9 mouse cellular contexts compared by ENCODE assay signal in genomic region chr1:38357933-38358796, GRCm38 (mm10).
DNase-seq lines count a peak whose midpoint lies in the region; ATAC-seq lines count a peak whose summit lies in the region.
"Had no signal": no experiment of that assay in that cellular context is flagged by ENCODE, and none has a peak within 500 bp of the region (broad histone marks: within the 10 kb centered on the region; RNA-seq: fewer than 3 reads in every experiment).

No protein-coding gene starts in this region.

- DNase-seq in forebrain, embryonic 14.5 days (ENCODE audit: low spot score), result peak; percentile 66
- no peak for DNase-seq in forebrain, embryonic 11.5 days (ENCODE audit: low spot score)
- no peak for DNase-seq in neural tube, embryonic 10.5 days (ENCODE audit: extremely low spot score, low spot score)
- no peak for DNase-seq in layer of hippocampus, adult 8-10 months (ENCODE audit: low spot score in 2 of 2)
- DNase-seq in left cerebral cortex, postnatal 10 days (ENCODE audit: extremely low spot score in 1 of 2, low spot score in 2 of 2), result no peak
- DNase-seq: midbrain, embryonic 14.5 days had no signal

- H3K9ac ChIP-seq in forebrain, embryonic 14.5 days (ENCODE audit: low read length), result no peak overlapping the region
- H3K9ac ChIP-seq in forebrain, embryonic 11.5 days (ENCODE audit: low read length), result no peak overlapping the region
- H3K9ac ChIP-seq in neural tube, embryonic 13.5 days, result no peak overlapping the region
- no peak overlapping the region for H3K9ac ChIP-seq in intestine, embryonic 15.5 days
- no peak overlapping the region for H3K9ac ChIP-seq in stomach, embryonic 16.5 days (ENCODE audit: low read length)

- H3K4me3 ChIP-seq in forebrain, embryonic 14.5 days (ENCODE audit: low read depth, low read length), result no peak overlapping the region
- no peak overlapping the region for H3K4me3 ChIP-seq in forebrain, embryonic 11.5 days (ENCODE audit: low read depth, low read length)
- H3K4me3 ChIP-seq in neural tube, embryonic 13.5 days, result no peak overlapping the region
- no peak overlapping the region for H3K4me3 ChIP-seq in intestine, embryonic 15.5 days (replicated peaks)
- H3K4me3 ChIP-seq in stomach, embryonic 16.5 days (replicated peaks; ENCODE audit: low read length), result no peak overlapping the region

- intact Hi-C loops in left cerebral cortex, postnatal 10 days (cut with DNase I), result no loop called here

- H3K9me3 ChIP-seq in forebrain, embryonic 14.5 days (replicated peaks; ENCODE audit: control insufficient read depth, low read length), result no peaks in the 10 kb centered on the region
- H3K9me3 ChIP-seq in forebrain, embryonic 11.5 days (ENCODE audit: control insufficient read depth, low read length), result no peaks in the 10 kb centered on the region
- H3K9me3 ChIP-seq in neural tube, embryonic 13.5 days, result no peaks in the 10 kb centered on the region
- H3K9me3 ChIP-seq in intestine, embryonic 15.5 days, result no peaks in the 10 kb centered on the region
- no peaks in the 10 kb centered on the region for H3K9me3 ChIP-seq in stomach, embryonic 16.5 days (replicated peaks; ENCODE audit: control insufficient read depth, low read length)

- H3K27ac ChIP-seq in forebrain, embryonic 14.5 days (ENCODE audit: low read depth, low read length), result no peak overlapping the region
- H3K27ac ChIP-seq in forebrain, embryonic 11.5 days (ENCODE audit: low read depth, low read length), result no peak overlapping the region
- H3K27ac ChIP-seq in neural tube, embryonic 13.5 days (replicated peaks), result peak overlapping the region; percentile 52; the same call in 1 of the 2 replicates
- peak overlapping the region; percentile 54 for H3K27ac ChIP-seq in intestine, embryonic 15.5 days
- peak overlapping the region; percentile 61 for H3K27ac ChIP-seq in stomach, embryonic 16.5 days (ENCODE audit: low read length)

- peaks cover 4% of the 10 kb centered on the region; the same call in 1 of the 2 replicates for H3K4me1 ChIP-seq in forebrain, embryonic 14.5 days (ENCODE audit: control insufficient read depth, insufficient read depth, low read length)
- no peaks in the 10 kb centered on the region for H3K4me1 ChIP-seq in forebrain, embryonic 11.5 days (replicated peaks; ENCODE audit: control insufficient read depth, insufficient read depth, low read length)
- peaks cover 19% of the 10 kb centered on the region; the same call in 1 of the 2 replicates for H3K4me1 ChIP-seq in neural tube, embryonic 13.5 days (replicated peaks)
- peaks cover 18% of the 10 kb centered on the region for H3K4me1 ChIP-seq in intestine, embryonic 15.5 days (replicated peaks)
- peaks cover 20% of the 10 kb centered on the region; the same call in 1 of the 2 replicates for H3K4me1 ChIP-seq in stomach, embryonic 16.5 days (ENCODE audit: control insufficient read depth, insufficient read depth, low read length)

- H3K4me2 ChIP-seq in forebrain, embryonic 14.5 days (ENCODE audit: low read length), result no peak overlapping the region
- no peak overlapping the region for H3K4me2 ChIP-seq in forebrain, embryonic 11.5 days (ENCODE audit: low read depth, low read length, severe bottlenecking)
- H3K4me2 ChIP-seq in neural tube, embryonic 13.5 days, result no peak overlapping the region
- peak overlapping the region; percentile 22 for H3K4me2 ChIP-seq in intestine, embryonic 15.5 days (replicated peaks)
- H3K4me2 ChIP-seq in stomach, embryonic 16.5 days (ENCODE audit: low read depth, low read length), result peak overlapping the region; percentile 28

- H3K27me3 ChIP-seq in forebrain, embryonic 14.5 days (replicated peaks; ENCODE audit: control insufficient read depth, insufficient read depth, low read length), result no peaks in the 10 kb centered on the region
- H3K27me3 ChIP-seq in forebrain, embryonic 11.5 days (ENCODE audit: control insufficient read depth, insufficient read depth, low read length), result no peaks in the 10 kb centered on the region
- no peaks in the 10 kb centered on the region for H3K27me3 ChIP-seq in neural tube, embryonic 13.5 days
- H3K27me3 ChIP-seq in intestine, embryonic 15.5 days (replicated peaks), result no peaks in the 10 kb centered on the region
- no peaks in the 10 kb centered on the region for H3K27me3 ChIP-seq in stomach, embryonic 16.5 days (ENCODE audit: control insufficient read depth, insufficient read depth, low read length)

- no peaks in the 10 kb centered on the region for H3K36me3 ChIP-seq in forebrain, embryonic 14.5 days (ENCODE audit: control insufficient read depth, insufficient read depth, low read length)
- no peaks in the 10 kb centered on the region for H3K36me3 ChIP-seq in forebrain, embryonic 11.5 days (ENCODE audit: control insufficient read depth, insufficient read depth, low read length)
- no peaks in the 10 kb centered on the region for H3K36me3 ChIP-seq in neural tube, embryonic 13.5 days
- no peaks in the 10 kb centered on the region for H3K36me3 ChIP-seq in intestine, embryonic 15.5 days
- no peaks in the 10 kb centered on the region for H3K36me3 ChIP-seq in stomach, embryonic 16.5 days (ENCODE audit: control insufficient read depth, insufficient read depth, low read length)

- ATAC-seq in forebrain, embryonic 14.5 days, result peak; percentile 58; the same call in 1 of the 2 replicates
- no peak for ATAC-seq in forebrain, embryonic 11.5 days (replicated peaks; ENCODE audit: low FRiP score)
- ATAC-seq in neural tube, embryonic 13.5 days (ENCODE audit: low read depth), result no peak
- ATAC-seq in intestine, embryonic 15.5 days, result peak; percentile 54
- peak; percentile 15; the same call in 1 of the 2 replicates for ATAC-seq in stomach, embryonic 16.5 days (ENCODE audit: insufficient read depth, low FRiP score)

- 76% methylated on average over 10 of the region's 10 CpGs for WGBS in forebrain, embryonic 14.5 days
- 79% methylated on average over 10 of the region's 10 CpGs for WGBS in forebrain, embryonic 11.5 days
- WGBS in neural tube, embryonic 13.5 days, result 69% methylated on average over 10 of the region's 10 CpGs
- WGBS in intestine, embryonic 15.5 days, result 17% methylated on average over 10 of the region's 10 CpGs
- WGBS in stomach, embryonic 16.5 days, result 21% methylated on average over 10 of the region's 10 CpGs

Comparison
In these comparisons a context has a peak if more than half of its experiments do, and no peak if none do; other contexts are left out.
1. ATAC-seq: peak in forebrain, embryonic 14.5 days (single experiment), intestine, embryonic 15.5 days (single experiment) and stomach, embryonic 16.5 days (single experiment); none in forebrain, embryonic 11.5 days (single experiment) and neural tube, embryonic 13.5 days (single experiment).
2. H3K27ac ChIP-seq: peak in neural tube, embryonic 13.5 days (single experiment), intestine, embryonic 15.5 days (single experiment) and stomach, embryonic 16.5 days (single experiment); none in forebrain, embryonic 14.5 days (single experiment) and forebrain, embryonic 11.5 days (single experiment).
3. H3K4me2 ChIP-seq: peak in intestine, embryonic 15.5 days (single experiment) and stomach, embryonic 16.5 days (single experiment); none in forebrain, embryonic 14.5 days (single experiment), forebrain, embryonic 11.5 days (single experiment) and neural tube, embryonic 13.5 days (single experiment).